Comparison of ENCODE assay signal across 10 mouse cellular contexts in the genomic region with DNA sequence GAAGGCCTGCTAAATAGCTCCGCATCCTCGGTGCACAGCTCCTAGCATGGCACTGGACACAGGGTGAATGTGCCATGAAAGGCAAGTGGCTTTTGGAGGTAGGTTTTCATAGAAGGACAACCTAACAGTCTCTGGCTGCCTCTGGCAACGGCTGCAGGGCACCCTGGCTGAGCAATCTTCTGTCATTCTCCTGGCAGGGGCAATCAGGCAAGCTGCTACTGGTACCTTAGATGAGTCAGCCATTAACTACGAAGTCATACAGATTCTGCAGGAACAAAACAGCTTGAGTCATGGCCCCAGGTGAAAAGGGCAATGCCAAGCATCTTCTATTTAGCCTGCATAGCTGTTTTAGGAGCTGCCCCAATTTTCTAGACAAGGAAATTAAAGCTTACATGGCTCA.
DNase-seq lines count a peak whose midpoint lies in the region; ATAC-seq and TF ChIP-seq lines count a peak whose summit lies in the region.
"Had no signal": no experiment of that assay in that cellular context is flagged by ENCODE, and none has a peak within 500 bp of the region (broad histone marks: within the 10 kb centered on the region; RNA-seq: fewer than 3 reads in every experiment).

No protein-coding gene starts in this region.

- TF ChIP-seq CTCF in kidney, adult 2 months (conservative IDR thresholded peaks at IDR 0.05; ENCODE audit: insufficient read depth, insufficient read length, low read depth, low read length), result no peak
- TF ChIP-seq CTCF in brain, embryonic 14.5 days (IDR thresholded peaks at IDR 0.05; ENCODE audit: borderline replicate concordance, extremely low read depth, insufficient read depth, insufficient read length), result no peak

- no peaks in the 10 kb centered on the region for H3K4me1 ChIP-seq in kidney, adult 2 months (ENCODE audit: control insufficient read depth, insufficient read depth, low read length)
- H3K4me1 ChIP-seq in hindbrain, embryonic 10.5 days (replicated peaks), result peaks cover 17% of the 10 kb centered on the region
- H3K4me1 ChIP-seq in stomach, embryonic 16.5 days (ENCODE audit: control insufficient read depth, insufficient read depth, low read length), result peaks cover 13% of the 10 kb centered on the region
- H3K4me1 ChIP-seq: liver, embryonic 15.5 days had no signal

- no peak overlapping the region for H3K27ac ChIP-seq in kidney, adult 2 months (ENCODE audit: insufficient read depth, low read depth, low read length)
- peak overlapping the region; percentile 71; the same call in 1 of the 2 replicates for H3K27ac ChIP-seq in hindbrain, embryonic 10.5 days
- peak overlapping the region; percentile 90 for H3K27ac ChIP-seq in stomach, embryonic 16.5 days (ENCODE audit: low read length)
- H3K27ac ChIP-seq: liver, embryonic 15.5 days had no signal

- no peak for TF ChIP-seq POLR2A in kidney, adult 2 months (IDR thresholded peaks at IDR 0.05; ENCODE audit: low read depth, low read length)
- TF ChIP-seq POLR2A in brain, embryonic 14.5 days (IDR thresholded peaks at IDR 0.05; ENCODE audit: borderline replicate concordance, extremely low read depth, insufficient read depth, insufficient read length, poor library complexity, severe bottlenecking), result no peak

- no peak overlapping the region for H3K4me3 ChIP-seq in kidney, adult 2 months (ENCODE audit: insufficient read depth, low read depth, low read length)
- no peak overlapping the region for H3K4me3 ChIP-seq in hindbrain, embryonic 10.5 days
- no peak overlapping the region for H3K4me3 ChIP-seq in stomach, embryonic 16.5 days (replicated peaks; ENCODE audit: low read length)
- H3K4me3 ChIP-seq: embryonic facial prominence, embryonic 13.5 days; liver, embryonic 15.5 days had no signal

- peak; percentile 26; the same call in 1 of the 2 replicates for ATAC-seq in stomach, embryonic 16.5 days (ENCODE audit: insufficient read depth, low FRiP score)
- ATAC-seq in megakaryocyte progenitor cell, adult 5-6 weeks (replicated peaks; ENCODE audit: poor library complexity), result no peak

- H3K9ac ChIP-seq in stomach, embryonic 16.5 days (ENCODE audit: low read length), result no peak overlapping the region
- H3K9ac ChIP-seq: embryonic facial prominence, embryonic 13.5 days; liver, embryonic 15.5 days had no signal

- WGBS in kidney, adult 2 months, result 53% methylated on average over 4 of the region's 4 CpGs
- WGBS in hindbrain, embryonic 10.5 days, result 76% methylated on average over 4 of the region's 4 CpGs
- WGBS in stomach, embryonic 16.5 days, result 53% methylated on average over 4 of the region's 4 CpGs

- no peaks in the 10 kb centered on the region for H3K36me3 ChIP-seq in kidney, adult 2 months (ENCODE audit: control insufficient read depth, insufficient read depth, low read length)
- H3K36me3 ChIP-seq in hindbrain, embryonic 10.5 days, result no peaks in the 10 kb centered on the region
- no peaks in the 10 kb centered on the region for H3K36me3 ChIP-seq in stomach, embryonic 16.5 days (ENCODE audit: control insufficient read depth, insufficient read depth, low read length)
- H3K36me3 ChIP-seq: embryonic facial prominence, embryonic 13.5 days; liver, embryonic 15.5 days had no signal

- H3K9me3 ChIP-seq in hindbrain, embryonic 10.5 days, result no peaks in the 10 kb centered on the region
- no peaks in the 10 kb centered on the region for H3K9me3 ChIP-seq in stomach, embryonic 16.5 days (replicated peaks; ENCODE audit: control insufficient read depth, low read length)
- H3K9me3 ChIP-seq: embryonic facial prominence, embryonic 13.5 days; liver, embryonic 15.5 days had no signal

- DNase-seq in kidney, postnatal 14 days, result peak; percentile 2
- DNase-seq in kidney, adult 2 months, result no peak
- peak; percentile 30 for DNase-seq in brain, embryonic 14.5 days (ENCODE audit: low read depth)
- no peak for DNase-seq in hindbrain, embryonic 10.5 days (ENCODE audit: low spot score)
- DNase-seq in testis, postnatal 10 days (ENCODE audit: low spot score), result no peak
- no peak for DNase-seq in left cerebral cortex, adult 11 months (ENCODE audit: low spot score)

- H3K27me3 ChIP-seq in kidney, adult 2 months (replicated peaks; ENCODE audit: control insufficient read depth, insufficient read depth, low read length), result no peaks in the 10 kb centered on the region
- no peaks in the 10 kb centered on the region for H3K27me3 ChIP-seq in hindbrain, embryonic 10.5 days (ENCODE audit: insufficient read depth, poor library complexity, severe bottlenecking)
- H3K27me3 ChIP-seq in stomach, embryonic 16.5 days (ENCODE audit: control insufficient read depth, insufficient read depth, low read length), result no peaks in the 10 kb centered on the region
- H3K27me3 ChIP-seq: embryonic facial prominence, embryonic 13.5 days; liver, embryonic 15.5 days had no signal

- H3K4me2 ChIP-seq in stomach, embryonic 16.5 days (ENCODE audit: low read depth, low read length), result no peak overlapping the region
- H3K4me2 ChIP-seq: embryonic facial prominence, embryonic 13.5 days; liver, embryonic 15.5 days had no signal

Comparison
In these comparisons a context has a peak if more than half of its experiments do, and no peak if none do; other contexts are left out.
1. DNase-seq: peak in kidney, postnatal 14 days (single experiment) and brain, embryonic 14.5 days (single experiment); none in kidney, adult 2 months (single experiment), hindbrain, embryonic 10.5 days (single experiment), testis, postnatal 10 days (single experiment) and left cerebral cortex, adult 11 months (single experiment).